Mouse (Mus musculus) intestine, postnatal 0 days (tissue): ENCODE results near the gene Srrm2. TPM values are rescaled to one million over a fixed set of nuclear protein-coding genes. Genes with fewer than 3 reads are reported as not detected.

Experiments
- ATAC-seq: fragments of 200-750 bp; cut with Nextera tagmentation; 2 replicates; pipeline ENCODE4 v1.8.0; 2017; ENCODE audit warnings: mild to moderate bottlenecking, moderate TSS enrichment, moderate library complexity
- H3K27ac ChIP-seq: fragments of 300-500 bp; sonication (generic); 2 replicates; pipeline ENCODE4 v1.5.1; 2014; ENCODE audit warnings: mild to moderate bottlenecking, low read depth, low read length, moderate library complexity
- H3K27me3 ChIP-seq: fragments of 300-500 bp; sonication (generic); replicated peaks from 2 replicates; pipeline ENCODE4 v1.6.1; 2014; ENCODE audit warnings: low read length, mixed read lengths; ENCODE audit not compliant: control insufficient read depth, insufficient read depth
- H3K36me3 ChIP-seq: fragments of 300-500 bp; sonication (generic); 2 replicates; pipeline ENCODE4 v1.6.1; 2014; ENCODE audit warnings: mild to moderate bottlenecking, moderate library complexity; ENCODE audit not compliant: control insufficient read depth, insufficient read depth
- H3K4me1 ChIP-seq: fragments of 300-500 bp; sonication (generic); replicated peaks from 2 replicates; pipeline ENCODE4 v1.6.1; 2014; ENCODE audit warnings: antibody characterized with exemption, low read length, mixed read lengths; ENCODE audit not compliant: control insufficient read depth, insufficient read depth
- H3K4me2 ChIP-seq: fragments of 300-500 bp; sonication (generic); replicated peaks from 2 replicates; pipeline ENCODE4 v1.6.1; 2014; ENCODE audit warnings: low read depth, mild to moderate bottlenecking, moderate library complexity
- H3K4me3 ChIP-seq: fragments of 300-500 bp; sonication (generic); 2 replicates; pipeline ENCODE4 v1.5.1; 2014; ENCODE audit warnings: low read depth, low read length
- H3K9ac ChIP-seq: fragments of 300-500 bp; sonication (generic); 2 replicates; pipeline ENCODE4 v1.6.1; 2014; ENCODE audit warnings: mild to moderate bottlenecking, low read depth, low read length
- H3K9me3 ChIP-seq: fragments of 300-500 bp; sonication (generic); 2 replicates; pipeline ENCODE4 v1.6.1; 2016; ENCODE audit warnings: mixed run types; ENCODE audit not compliant: control insufficient read depth
- CTCF ChIP-seq: sonication (generic); IDR thresholded peaks from 2 replicates; pipeline ENCODE4 v1.5.1; 2016; ENCODE audit warnings: low read depth, mild to moderate bottlenecking, control low read depth, antibody characterized with exemption, moderate library complexity
- WGBS: fragments of 180-500 bp; shearing (Covaris S2); extraction: QIAGEN DNeasy Blood & Tissue Kit; methylation state at CpG from one replicate; pipeline ENCODE4 v1.1.7; 2014; 5-methylcytosine and 5-hydroxymethylcytosine counted together
- polyA plus RNA-seq: library from polyadenylated mRNA; unstranded; fragments of >200 nt; fragmentation: Nextera tagmentation; extraction: Ambion mirVana; gene quantifications from 2 replicates; pipeline ENCODE4 v1.2.1, GENCODE M21; 2015

Gene Srrm2
- polyA plus RNA-seq, 1 experiment from 2014 or later: 185 TPM

- no peak overlapping the region for H3K4me2 ChIP-seq
- no peak overlapping the region for H3K4me3 ChIP-seq
- H3K27ac ChIP-seq: no peak overlapping the region
- H3K27me3 ChIP-seq: peaks cover 25% of the 10 kb centered on the region
- H3K9me3 ChIP-seq: no peaks in the 10 kb centered on the region
- ATAC-seq: no peak
- WGBS: 26% methylated on average over 6 of the region's 6 CpGs
- peaks cover 17% of the 10 kb centered on the region; the same call in 1 of the 2 replicates for H3K36me3 ChIP-seq
- no peaks in the 10 kb centered on the region; the same call in 1 of the 2 replicates for H3K4me1 ChIP-seq
- H3K9ac ChIP-seq: no peak overlapping the region
- no peak for TF ChIP-seq CTCF
Observed at GRCm38 (mm10) chr17:23748026-23748425, 42.3 kb upstream of the Srrm2 start.

GRCm38 (mm10) chr17:23748631-23749391 is 41.5 kb upstream of the Srrm2 start:
- no peaks in the 10 kb centered on the region for H3K9me3 ChIP-seq
- H3K9ac ChIP-seq: no peak overlapping the region
- ATAC-seq: peak; percentile 77
- no peaks in the 10 kb centered on the region; the same call in 1 of the 2 replicates for H3K4me1 ChIP-seq
- peak overlapping the region; percentile 53 for H3K4me2 ChIP-seq
- TF ChIP-seq CTCF: peak; percentile 92
- H3K27ac ChIP-seq: no peak overlapping the region
- H3K27me3 ChIP-seq: peaks cover 19% of the 10 kb centered on the region
- WGBS: 24% methylated on average over 10 of the region's 10 CpGs
- H3K36me3 ChIP-seq: peaks cover 24% of the 10 kb centered on the region; the same call in 1 of the 2 replicates
- H3K4me3 ChIP-seq: peak overlapping the region; percentile 13

DNA sequence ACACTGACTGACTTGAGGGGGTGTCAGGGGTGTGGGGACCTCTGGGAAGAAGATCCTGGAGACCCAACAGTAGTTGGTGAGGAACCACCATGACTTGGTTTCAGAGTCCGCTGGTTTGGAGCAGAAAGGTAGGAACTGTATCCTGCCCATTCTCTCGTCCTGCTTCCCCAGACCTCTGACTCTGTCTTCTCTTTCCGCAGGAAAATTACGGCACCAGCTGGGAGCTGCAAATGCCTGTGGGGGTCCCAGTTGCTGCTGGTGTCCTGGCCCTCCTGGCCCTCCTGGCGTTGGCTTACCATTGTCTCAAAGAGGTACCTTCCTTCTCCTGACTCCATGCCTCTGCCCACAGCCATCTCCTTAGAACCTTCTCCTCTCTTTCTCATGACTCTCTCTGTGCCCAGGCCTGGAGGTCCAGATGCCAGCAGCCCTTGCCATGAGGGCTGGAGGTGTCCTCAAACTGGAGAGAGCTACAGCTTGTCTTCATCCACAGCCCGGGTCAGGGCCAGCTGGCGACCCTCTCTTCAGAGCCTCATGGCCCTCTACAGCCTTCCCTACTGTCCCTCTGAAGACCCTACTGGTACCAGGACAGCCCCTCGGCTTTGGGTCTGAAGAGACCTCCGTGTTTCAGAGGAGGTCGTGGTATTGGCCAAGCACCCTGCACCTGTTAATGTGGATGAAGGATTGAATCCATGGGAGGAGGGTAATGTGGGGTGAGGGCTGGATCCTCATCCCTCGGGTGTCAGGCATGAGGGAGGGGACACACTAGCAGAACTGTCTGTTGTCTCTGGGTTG is 40.7 kb upstream of the Srrm2 start:
- Histone ChIP-seq H3K9ac (0 out of 2 replicates have a peak overlapping the region, but pooled peaks have one; percentile 7), H3K4me3 (peak overlapping the region; percentile 13), H3K27ac (peak overlapping the region; percentile 76), H3K4me2 (peak overlapping the region; percentile 53), H3K4me1 (no peaks in the 10 kb centered on the region; the same call in 1 of the 2 replicates), H3K9me3 (no peaks in the 10 kb centered on the region), H3K36me3 (peaks cover 24% of the 10 kb centered on the region; the same call in 1 of the 2 replicates), H3K27me3 (peaks cover 14% of the 10 kb centered on the region)
- no peak for TF ChIP-seq CTCF
- 85% methylated on average over 10 of the region's 11 CpGs for WGBS
- ATAC-seq: peak; percentile 6; the same call in 1 of the 2 replicates

GRCm38 (mm10) chr17:23755689-23756088 is 34.6 kb upstream of the Srrm2 start:
- 84% methylated on average over 13 of the region's 13 CpGs for WGBS
- H3K9me3 ChIP-seq: no peaks in the 10 kb centered on the region
- ATAC-seq: no peak
- TF ChIP-seq CTCF: no peak
- H3K9ac ChIP-seq: no peak overlapping the region
- H3K27me3 ChIP-seq: no peaks in the 10 kb centered on the region
- no peaks in the 10 kb centered on the region for H3K4me1 ChIP-seq
- H3K4me2 ChIP-seq: no peak overlapping the region
- no peak overlapping the region for H3K4me3 ChIP-seq
- peaks cover 70% of the 10 kb centered on the region for H3K36me3 ChIP-seq
- no peak overlapping the region for H3K27ac ChIP-seq

DNA sequence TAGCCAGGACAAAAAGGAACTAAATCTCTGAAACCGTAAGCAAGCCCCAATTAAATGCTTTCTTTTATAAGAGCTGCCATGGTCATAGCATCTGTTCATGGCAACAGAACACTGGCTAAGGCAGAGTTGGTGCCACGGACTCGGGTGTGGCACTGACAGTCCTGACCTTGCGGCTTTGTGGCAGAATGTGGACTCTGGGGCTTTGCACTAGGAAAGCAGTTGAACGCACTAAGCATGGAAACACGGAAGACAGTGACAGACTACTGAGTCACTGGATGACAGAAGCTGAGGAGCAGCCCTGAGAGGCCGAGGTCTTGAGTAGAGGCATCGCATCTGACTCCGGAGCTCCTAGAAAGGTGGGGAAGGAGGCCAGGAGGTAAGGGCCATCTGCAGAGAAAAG is 32.8 kb upstream of the Srrm2 start:
- H3K9ac ChIP-seq: no peak overlapping the region
- no peaks in the 10 kb centered on the region for H3K4me1 ChIP-seq
- no peak overlapping the region for H3K4me3 ChIP-seq
- peaks cover 60% of the 10 kb centered on the region for H3K36me3 ChIP-seq
- no peak for TF ChIP-seq CTCF
- no peaks in the 10 kb centered on the region for H3K27me3 ChIP-seq
- no peak overlapping the region for H3K27ac ChIP-seq
- 88% methylated on average over 9 of the region's 9 CpGs for WGBS
- no peak for ATAC-seq
- no peaks in the 10 kb centered on the region for H3K9me3 ChIP-seq
- no peak overlapping the region for H3K4me2 ChIP-seq

DNA sequence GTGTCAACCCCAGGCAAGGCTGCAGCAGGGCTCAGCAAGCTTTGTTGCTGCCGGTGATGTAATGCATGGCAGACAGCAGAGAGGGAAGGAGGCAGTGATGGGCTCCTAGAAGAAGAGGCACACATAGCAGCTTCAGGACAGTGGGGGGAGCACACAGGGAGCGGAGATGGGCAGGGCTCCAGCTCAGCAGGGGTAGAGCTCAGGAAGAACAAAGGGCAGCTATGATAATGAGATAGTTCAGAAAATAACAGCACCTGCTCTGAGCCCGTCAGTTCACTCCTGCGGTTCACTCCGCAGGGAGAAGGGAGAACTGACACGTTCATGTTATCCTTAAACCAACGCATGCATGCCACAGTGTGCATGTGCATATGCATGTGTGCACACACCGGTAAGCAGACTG is 31.5 kb upstream of the Srrm2 start:
- WGBS: 70% methylated on average over 8 of the region's 8 CpGs
- peaks cover 48% of the 10 kb centered on the region for H3K36me3 ChIP-seq

More for the DNA sequence above, 31.5 kb upstream of the Srrm2 start:
- Histone ChIP-seq H3K4me1 (no peaks in the 10 kb centered on the region), H3K27me3 (no peaks in the 10 kb centered on the region), H3K9me3 (no peaks in the 10 kb centered on the region), H3K9ac (no peak overlapping the region), H3K4me3 (no peak overlapping the region), H3K27ac (no peak overlapping the region), H3K4me2 (no peak overlapping the region)
- no peak for ATAC-seq
- TF ChIP-seq CTCF: no peak
